Mouse (Mus musculus): ENCODE measurements around the gene Syndig1.

DNA sequence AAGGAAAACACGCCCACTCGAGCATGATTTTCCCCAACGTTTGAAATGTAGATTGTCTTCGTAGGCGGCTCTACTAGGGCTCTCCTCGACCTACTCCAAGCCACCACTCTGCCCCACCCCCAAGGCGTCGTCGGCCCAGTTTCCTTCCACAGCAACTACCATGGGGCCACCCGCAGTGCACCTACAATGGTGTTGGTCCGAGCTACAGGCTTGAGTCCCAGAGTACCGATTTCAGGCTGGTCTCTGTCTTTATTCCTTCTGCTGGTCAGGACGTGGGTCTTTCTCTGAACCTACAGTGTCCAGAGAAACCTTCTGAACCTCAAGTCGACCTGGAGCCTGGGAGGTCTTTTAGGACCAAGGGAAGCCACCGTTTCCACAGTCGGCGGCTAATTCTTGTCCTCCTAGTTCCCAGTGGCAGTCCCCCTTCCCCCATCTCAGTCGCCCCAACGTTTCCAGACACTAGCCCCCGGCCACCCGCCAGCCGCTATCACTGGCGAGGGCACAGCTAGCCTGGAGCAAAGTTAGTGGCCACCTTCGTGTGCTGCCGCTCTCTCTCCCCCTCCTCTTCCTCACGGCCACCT is 1.0 kb downstream of the Syndig1 start:
- TF ChIP-seq CTCF (IDR thresholded peaks at IDR 0.05; ENCODE audit: insufficient read depth, low read depth, low read length) (no peak), POLR2A (IDR thresholded peaks at IDR 0.05; ENCODE audit: insufficient read depth, low read depth, low read length) (no peak)
